Mouse (Mus musculus) right cerebral cortex, adult 2 months (tissue): ENCODE measurements around the gene Myh6.

ENCODE experiments used
- DNase-seq, 2 experiments: peaks; one replicate each; pipeline ENCODE4 v3.0.0; 2021 to 2022; ENCODE audit warnings: low spot score in 2 of 2

The Myh6 gene

GRCm38 (mm10) chr14:54892200-54892599 lies 74.5 kb downstream of the Myh6 start, which contains the start of gene Pabpn1:
Gene Pabpn1, plus strand, starts transcription at chr14:54892500.
- no peak for DNase-seq
